Mouse (Mus musculus): Measurements from ENCODE around the gene Cckbr. TPM values are rescaled to one million over a fixed set of nuclear protein-coding genes. Genes with fewer than 3 reads are reported as not detected.
A peak's percentile ranks its signal among the peaks of the same experiment; 100 is the strongest.

The Cckbr gene
- polyA plus RNA-seq, 1 experiment = 100 TPM

- TF ChIP-seq POLR2A (IDR thresholded peaks at IDR 0.05; ENCODE audit: extremely low read depth, insufficient read depth, low read length) = no peak
- no peak for TF ChIP-seq CTCF (IDR thresholded peaks at IDR 0.05; ENCODE audit: extremely low read depth, insufficient read depth, low read length)
Observed at GRCm38 (mm10) chr7:105475396-105475949, 49.9 kb downstream of the Cckbr start.

GRCm38 (mm10) chr7:105476683-105477432 is 51.3 kb downstream of the Cckbr start:
- Histone ChIP-seq H3K27ac (ENCODE audit: insufficient read depth, low read length) (no peak overlapping the region), H3K4me3 (ENCODE audit: insufficient read depth, low read length) (no peak overlapping the region), H3K4me1 (ENCODE audit: control insufficient read depth, insufficient read depth, low read length) (no peaks in the 10 kb centered on the region)
- no peak for TF ChIP-seq CTCF (IDR thresholded peaks at IDR 0.05; ENCODE audit: extremely low read depth, insufficient read depth, low read length)
- no peak for TF ChIP-seq POLR2A (IDR thresholded peaks at IDR 0.05; ENCODE audit: extremely low read depth, insufficient read depth, low read length)

More at GRCm38 (mm10) chr7:105475396-105475949, 49.9 kb downstream of the Cckbr start:
- no peak overlapping the region for H3K4me3 ChIP-seq (ENCODE audit: insufficient read depth, low read length)
- no peak overlapping the region for H3K27ac ChIP-seq (ENCODE audit: insufficient read depth, low read length)
- H3K4me1 ChIP-seq (ENCODE audit: control insufficient read depth, insufficient read depth, low read length) = no peaks in the 10 kb centered on the region

GRCm38 (mm10) chr7:105477433-105477700 is 51.8 kb downstream of the Cckbr start:
- Histone ChIP-seq H3K4me3 (ENCODE audit: insufficient read depth, low read length) (no peak overlapping the region), H3K4me1 (ENCODE audit: control insufficient read depth, insufficient read depth, low read length) (no peaks in the 10 kb centered on the region; the same call in 1 of the 2 replicates), H3K27ac (ENCODE audit: insufficient read depth, low read length) (no peak overlapping the region)
- TF ChIP-seq CTCF (IDR thresholded peaks at IDR 0.05; ENCODE audit: extremely low read depth, insufficient read depth, low read length) = no peak
- TF ChIP-seq POLR2A (IDR thresholded peaks at IDR 0.05; ENCODE audit: extremely low read depth, insufficient read depth, low read length) = no peak

GRCm38 (mm10) chr7:105477841-105478240 is 52.3 kb downstream of the Cckbr start:
- Histone ChIP-seq H3K27ac (ENCODE audit: insufficient read depth, low read length) (no peak overlapping the region), H3K4me3 (ENCODE audit: insufficient read depth, low read length) (no peak overlapping the region), H3K4me1 (ENCODE audit: control insufficient read depth, insufficient read depth, low read length) (no peaks in the 10 kb centered on the region; the same call in 1 of the 2 replicates)
- TF ChIP-seq POLR2A (IDR thresholded peaks at IDR 0.05; ENCODE audit: extremely low read depth, insufficient read depth, low read length) (no peak), CTCF (IDR thresholded peaks at IDR 0.05; ENCODE audit: extremely low read depth, insufficient read depth, low read length) (peak; percentile 91)

GRCm38 (mm10) chr7:105478344-105478743 is 52.8 kb downstream of the Cckbr start:
- H3K27ac ChIP-seq (ENCODE audit: insufficient read depth, low read length) = no peak overlapping the region
- TF ChIP-seq POLR2A (IDR thresholded peaks at IDR 0.05; ENCODE audit: extremely low read depth, insufficient read depth, low read length) (no peak), CTCF (IDR thresholded peaks at IDR 0.05; ENCODE audit: extremely low read depth, insufficient read depth, low read length) (no peak)
- no peak overlapping the region for H3K4me3 ChIP-seq (ENCODE audit: insufficient read depth, low read length)
- no peaks in the 10 kb centered on the region; the same call in 1 of the 2 replicates for H3K4me1 ChIP-seq (ENCODE audit: control insufficient read depth, insufficient read depth, low read length)

GRCm38 (mm10) chr7:105479232-105479631 is 53.7 kb downstream of the Cckbr start:
- TF ChIP-seq POLR2A (IDR thresholded peaks at IDR 0.05; ENCODE audit: extremely low read depth, insufficient read depth, low read length) (no peak), CTCF (IDR thresholded peaks at IDR 0.05; ENCODE audit: extremely low read depth, insufficient read depth, low read length) (no peak)
- Histone ChIP-seq H3K4me3 (ENCODE audit: insufficient read depth, low read length) (no peak overlapping the region), H3K4me1 (ENCODE audit: control insufficient read depth, insufficient read depth, low read length) (no peaks in the 10 kb centered on the region; the same call in 1 of the 2 replicates), H3K27ac (ENCODE audit: insufficient read depth, low read length) (no peak overlapping the region)

- TF ChIP-seq POLR2A (IDR thresholded peaks at IDR 0.05; ENCODE audit: extremely low read depth, insufficient read depth, low read length) (no peak), CTCF (IDR thresholded peaks at IDR 0.05; ENCODE audit: extremely low read depth, insufficient read depth, low read length) (no peak)
- H3K4me3 ChIP-seq (ENCODE audit: insufficient read depth, low read length) = no peak overlapping the region
- H3K27ac ChIP-seq (ENCODE audit: insufficient read depth, low read length) = peak overlapping the region; percentile 96
- H3K4me1 ChIP-seq (ENCODE audit: control insufficient read depth, insufficient read depth, low read length) = no peaks in the 10 kb centered on the region; the same call in 1 of the 2 replicates
Observed at GRCm38 (mm10) chr7:105480081-105480480, 54.5 kb downstream of the Cckbr start.

GRCm38 (mm10) chr7:105480561-105481504 is 55.3 kb downstream of the Cckbr start:
- no peak for TF ChIP-seq POLR2A (IDR thresholded peaks at IDR 0.05; ENCODE audit: extremely low read depth, insufficient read depth, low read length)
- TF ChIP-seq CTCF (IDR thresholded peaks at IDR 0.05; ENCODE audit: extremely low read depth, insufficient read depth, low read length) = no peak
- Histone ChIP-seq H3K27ac (ENCODE audit: insufficient read depth, low read length) (peak overlapping the region; percentile 96), H3K4me1 (ENCODE audit: control insufficient read depth, insufficient read depth, low read length) (no peaks in the 10 kb centered on the region; the same call in 1 of the 2 replicates), H3K4me3 (ENCODE audit: insufficient read depth, low read length) (peak overlapping the region; percentile 20)
